Comparison of ENCODE assay signal across 15 mouse cellular contexts in genomic region chr5:101163624-101164213, GRCm38 (mm10).
DNase-seq lines count a peak whose midpoint lies in the region; ATAC-seq and TF ChIP-seq lines count a peak whose summit lies in the region.
"Had no signal": no experiment of that assay in that cellular context is flagged by ENCODE, and none has a peak within 500 bp of the region (broad histone marks: within the 10 kb centered on the region; RNA-seq: fewer than 3 reads in every experiment).

No protein-coding gene starts in this region.

- DNase-seq in heart, adult 11 months, result peak; percentile 70
- DNase-seq in midbrain, postnatal 0 days (ENCODE audit: low spot score), result peak; percentile 15
- DNase-seq in midbrain, embryonic 10.5 days (ENCODE audit: low spot score), result no peak
- peak; percentile 15 for DNase-seq in stomach, postnatal 0 days (ENCODE audit: low spot score)
- DNase-seq in gastrocnemius, adult 2 months, result no peak
- DNase-seq: cerebellum, adult 9-10 months; heart, postnatal 4 days; lung, postnatal 10 days; thymus, postnatal 25 days had no signal

- intact Hi-C loops in gastrocnemius, adult 2 months (cut with DNase I), result no loop called here

- H3K9me3 ChIP-seq in heart, embryonic 12.5 days (replicated peaks), result 0 out of 2 replicates have a peak, but pooled peaks cover 2% of the 10 kb centered on the region
- no peaks in the 10 kb centered on the region for H3K9me3 ChIP-seq in midbrain, postnatal 0 days (ENCODE audit: low read length)
- no peaks in the 10 kb centered on the region for H3K9me3 ChIP-seq in midbrain, embryonic 10.5 days (replicated peaks)
- H3K9me3 ChIP-seq in kidney, embryonic 16.5 days (ENCODE audit: low read length), result no peaks in the 10 kb centered on the region
- no peaks in the 10 kb centered on the region for H3K9me3 ChIP-seq in stomach, postnatal 0 days (ENCODE audit: control insufficient read depth, low read length)
- H3K9me3 ChIP-seq: embryonic facial prominence, embryonic 12.5 days; forebrain, embryonic 15.5 days had no signal

- H3K27ac ChIP-seq in heart, embryonic 12.5 days (ENCODE audit: poor library complexity, severe bottlenecking), result no peak overlapping the region
- H3K27ac ChIP-seq in midbrain, postnatal 0 days (ENCODE audit: low read depth, low read length), result no peak overlapping the region
- H3K27ac ChIP-seq in midbrain, embryonic 10.5 days (replicated peaks), result no peak overlapping the region
- H3K27ac ChIP-seq in kidney, embryonic 16.5 days (ENCODE audit: low read length), result peak overlapping the region; percentile 61; the same call in 1 of the 2 replicates
- no peak overlapping the region for H3K27ac ChIP-seq in stomach, postnatal 0 days (replicated peaks)
- no peak overlapping the region for H3K27ac ChIP-seq in gastrocnemius, adult 2 months
- H3K27ac ChIP-seq: embryonic facial prominence, embryonic 12.5 days; forebrain, embryonic 15.5 days had no signal

- no peaks in the 10 kb centered on the region for H3K27me3 ChIP-seq in heart, embryonic 12.5 days (replicated peaks)
- H3K27me3 ChIP-seq in midbrain, postnatal 0 days (ENCODE audit: insufficient read depth, low read length), result no peaks in the 10 kb centered on the region
- H3K27me3 ChIP-seq in midbrain, embryonic 10.5 days (ENCODE audit: low read depth, poor library complexity, severe bottlenecking), result 0 out of 2 replicates have a peak, but pooled peaks cover 4% of the 10 kb centered on the region
- no peaks in the 10 kb centered on the region for H3K27me3 ChIP-seq in kidney, embryonic 16.5 days (ENCODE audit: insufficient read depth, low read length)
- no peaks in the 10 kb centered on the region for H3K27me3 ChIP-seq in stomach, postnatal 0 days (ENCODE audit: control insufficient read depth, insufficient read depth, low read length)
- H3K27me3 ChIP-seq: embryonic facial prominence, embryonic 12.5 days; forebrain, embryonic 15.5 days had no signal

- H3K4me2 ChIP-seq in heart, embryonic 12.5 days, result no peak overlapping the region
- H3K4me2 ChIP-seq in midbrain, postnatal 0 days (ENCODE audit: low read depth, low read length, poor library complexity, severe bottlenecking), result no peak overlapping the region
- no peak overlapping the region for H3K4me2 ChIP-seq in kidney, embryonic 16.5 days (replicated peaks; ENCODE audit: low read depth, low read length)
- H3K4me2 ChIP-seq in stomach, postnatal 0 days (replicated peaks; ENCODE audit: low read depth), result no peak overlapping the region
- H3K4me2 ChIP-seq: embryonic facial prominence, embryonic 12.5 days; forebrain, embryonic 15.5 days had no signal

- ATAC-seq in heart, embryonic 12.5 days (ENCODE audit: insufficient number of reproducible peaks, low FRiP score), result no peak
- no peak for ATAC-seq in midbrain, postnatal 0 days (ENCODE audit: low FRiP score)
- no peak for ATAC-seq in kidney, embryonic 16.5 days (ENCODE audit: low FRiP score, low TSS enrichment)
- no peak for ATAC-seq in stomach, postnatal 0 days (ENCODE audit: low FRiP score, low TSS enrichment)
- ATAC-seq in megakaryocyte-erythroid progenitor cell, adult 5-6 weeks (replicated peaks; ENCODE audit: low FRiP score, low TSS enrichment, poor library complexity, severe bottlenecking), result no peak
- ATAC-seq: forebrain, embryonic 15.5 days had no signal

- no peak for TF ChIP-seq EP300 in stomach, postnatal 0 days (optimal IDR thresholded peaks at IDR 0.05)

- H3K4me3 ChIP-seq in heart, embryonic 12.5 days, result no peak overlapping the region
- no peak overlapping the region for H3K4me3 ChIP-seq in midbrain, postnatal 0 days (ENCODE audit: low read depth, low read length)
- no peak overlapping the region for H3K4me3 ChIP-seq in midbrain, embryonic 10.5 days
- H3K4me3 ChIP-seq in kidney, embryonic 16.5 days (ENCODE audit: low read length), result no peak overlapping the region
- H3K4me3 ChIP-seq in stomach, postnatal 0 days (ENCODE audit: low read depth, low read length), result no peak overlapping the region
- H3K4me3 ChIP-seq in gastrocnemius, adult 2 months, result no peak overlapping the region
- H3K4me3 ChIP-seq: embryonic facial prominence, embryonic 12.5 days; forebrain, embryonic 15.5 days had no signal

- no peak overlapping the region for H3K9ac ChIP-seq in heart, embryonic 12.5 days
- H3K9ac ChIP-seq in midbrain, postnatal 0 days (replicated peaks; ENCODE audit: low read length, poor library complexity, severe bottlenecking), result no peak overlapping the region
- H3K9ac ChIP-seq in kidney, embryonic 16.5 days (replicated peaks; ENCODE audit: low read length), result no peak overlapping the region
- H3K9ac ChIP-seq in stomach, postnatal 0 days (ENCODE audit: low read length), result no peak overlapping the region
- H3K9ac ChIP-seq: embryonic facial prominence, embryonic 12.5 days; forebrain, embryonic 15.5 days had no signal

- peaks cover 4% of the 10 kb centered on the region for H3K4me1 ChIP-seq in heart, embryonic 12.5 days (replicated peaks)
- no peaks in the 10 kb centered on the region for H3K4me1 ChIP-seq in midbrain, postnatal 0 days (ENCODE audit: insufficient read depth, low read length)
- H3K4me1 ChIP-seq in midbrain, embryonic 10.5 days, result peaks cover 23% of the 10 kb centered on the region
- peaks cover 7% of the 10 kb centered on the region; the same call in 1 of the 2 replicates for H3K4me1 ChIP-seq in kidney, embryonic 16.5 days (ENCODE audit: insufficient read depth, low read length)
- H3K4me1 ChIP-seq in stomach, postnatal 0 days (replicated peaks; ENCODE audit: control insufficient read depth, insufficient read depth), result no peaks in the 10 kb centered on the region
- H3K4me1 ChIP-seq: forebrain, embryonic 15.5 days had no signal

- H3K36me3 ChIP-seq in heart, embryonic 12.5 days, result no peaks in the 10 kb centered on the region
- H3K36me3 ChIP-seq in midbrain, postnatal 0 days (ENCODE audit: insufficient read depth, low read length), result no peaks in the 10 kb centered on the region
- no peaks in the 10 kb centered on the region for H3K36me3 ChIP-seq in midbrain, embryonic 10.5 days
- no peaks in the 10 kb centered on the region for H3K36me3 ChIP-seq in kidney, embryonic 16.5 days (ENCODE audit: insufficient read depth, low read length)
- H3K36me3 ChIP-seq in stomach, postnatal 0 days (ENCODE audit: control insufficient read depth, insufficient read depth, low read length), result no peaks in the 10 kb centered on the region
- H3K36me3 ChIP-seq: embryonic facial prominence, embryonic 12.5 days; forebrain, embryonic 15.5 days; G1E had no signal

- no peak for TF ChIP-seq CTCF in midbrain, postnatal 0 days (IDR thresholded peaks at IDR 0.05)
- no peak for TF ChIP-seq CTCF in stomach, postnatal 0 days (IDR thresholded peaks at IDR 0.05; ENCODE audit: low read depth)
- no peak for TF ChIP-seq CTCF in gastrocnemius, adult 2 months (IDR thresholded peaks at IDR 0.05)

- 49% methylated on average over 8 of the region's 8 CpGs for WGBS in heart, embryonic 12.5 days
- WGBS in midbrain, postnatal 0 days, result 48% methylated on average over 8 of the region's 8 CpGs
- WGBS in midbrain, embryonic 10.5 days, result 51% methylated on average over 8 of the region's 8 CpGs
- WGBS in kidney, embryonic 16.5 days, result 38% methylated on average over 8 of the region's 8 CpGs
- 21% methylated on average over 8 of the region's 8 CpGs for WGBS in stomach, postnatal 0 days

Comparison
In these comparisons a context has a peak if more than half of its experiments do, and no peak if none do; other contexts are left out.
1. DNase-seq: peak in heart, adult 11 months (single experiment), midbrain, postnatal 0 days (single experiment) and stomach, postnatal 0 days (single experiment); none in midbrain, embryonic 10.5 days (single experiment) and gastrocnemius, adult 2 months (single experiment).